Mouse (Mus musculus): ENCODE measurements around the gene Adar. TPM values are rescaled to one million over a fixed set of nuclear protein-coding genes. Genes with fewer than 3 reads are reported as not detected.

The Adar gene
- polyA plus RNA-seq, 1 experiment from 2014 or later: 8.4 TPM

DNA sequence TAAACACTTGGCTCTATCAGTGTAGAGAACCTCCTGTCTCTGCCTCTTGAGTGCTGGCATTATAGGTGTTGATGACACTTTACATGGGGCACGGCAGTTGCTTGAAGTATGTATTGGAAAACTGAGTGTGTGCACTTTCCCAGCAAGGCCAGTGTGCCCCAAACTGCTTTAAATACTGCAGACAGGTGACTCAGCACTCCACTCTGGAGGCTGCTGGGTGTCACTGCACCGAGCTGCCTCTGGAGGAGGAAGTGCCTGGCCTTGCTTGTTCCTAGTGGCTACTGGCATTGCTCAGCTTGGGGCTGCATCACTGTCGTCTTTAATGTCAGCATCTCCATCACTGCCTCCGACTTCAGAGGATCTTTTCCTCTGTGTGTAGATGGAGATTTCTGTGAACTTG is 12.2 kb downstream of the Adar start:
- no peaks in the 10 kb centered on the region for H3K27me3 ChIP-seq (ENCODE audit: control insufficient read depth, insufficient read depth, low read length)
- WGBS: 9% methylated on average over 4 of the region's 4 CpGs
- no peak overlapping the region for H3K4me2 ChIP-seq (ENCODE audit: low read depth, low read length)
- no peak overlapping the region for H3K27ac ChIP-seq (ENCODE audit: low read length)
- no peak overlapping the region for H3K9ac ChIP-seq (ENCODE audit: low read length)
- H3K36me3 ChIP-seq (ENCODE audit: control insufficient read depth, insufficient read depth): no peaks in the 10 kb centered on the region
- no peak overlapping the region for H3K4me3 ChIP-seq (ENCODE audit: low read length)
- H3K9me3 ChIP-seq (replicated peaks; ENCODE audit: control insufficient read depth, low read length): no peaks in the 10 kb centered on the region
- peak; percentile 30; the same call in 1 of the 2 replicates for ATAC-seq (replicated peaks; ENCODE audit: extremely low read depth, insufficient read depth, low FRiP score)
- peaks cover 16% of the 10 kb centered on the region for H3K4me1 ChIP-seq (ENCODE audit: control insufficient read depth, insufficient read depth, low read length)

- Histone ChIP-seq H3K27me3 (ENCODE audit: control insufficient read depth, insufficient read depth, low read length) (no peaks in the 10 kb centered on the region), H3K4me3 (ENCODE audit: low read length) (no peak overlapping the region), H3K4me2 (ENCODE audit: low read depth, low read length) (no peak overlapping the region), H3K27ac (ENCODE audit: low read length) (no peak overlapping the region), H3K9me3 (replicated peaks; ENCODE audit: control insufficient read depth, low read length) (no peaks in the 10 kb centered on the region), H3K9ac (ENCODE audit: low read length) (no peak overlapping the region), H3K4me1 (ENCODE audit: control insufficient read depth, insufficient read depth, low read length) (peaks cover 17% of the 10 kb centered on the region), H3K36me3 (ENCODE audit: control insufficient read depth, insufficient read depth) (no peaks in the 10 kb centered on the region)
- WGBS: 69% methylated on average over 2 of the region's 2 CpGs
- ATAC-seq (replicated peaks; ENCODE audit: extremely low read depth, insufficient read depth, low FRiP score): no peak
These were observed 14.0 kb downstream of the Adar start for GRCm38 (mm10) chr3:89728848-89729247.

DNA sequence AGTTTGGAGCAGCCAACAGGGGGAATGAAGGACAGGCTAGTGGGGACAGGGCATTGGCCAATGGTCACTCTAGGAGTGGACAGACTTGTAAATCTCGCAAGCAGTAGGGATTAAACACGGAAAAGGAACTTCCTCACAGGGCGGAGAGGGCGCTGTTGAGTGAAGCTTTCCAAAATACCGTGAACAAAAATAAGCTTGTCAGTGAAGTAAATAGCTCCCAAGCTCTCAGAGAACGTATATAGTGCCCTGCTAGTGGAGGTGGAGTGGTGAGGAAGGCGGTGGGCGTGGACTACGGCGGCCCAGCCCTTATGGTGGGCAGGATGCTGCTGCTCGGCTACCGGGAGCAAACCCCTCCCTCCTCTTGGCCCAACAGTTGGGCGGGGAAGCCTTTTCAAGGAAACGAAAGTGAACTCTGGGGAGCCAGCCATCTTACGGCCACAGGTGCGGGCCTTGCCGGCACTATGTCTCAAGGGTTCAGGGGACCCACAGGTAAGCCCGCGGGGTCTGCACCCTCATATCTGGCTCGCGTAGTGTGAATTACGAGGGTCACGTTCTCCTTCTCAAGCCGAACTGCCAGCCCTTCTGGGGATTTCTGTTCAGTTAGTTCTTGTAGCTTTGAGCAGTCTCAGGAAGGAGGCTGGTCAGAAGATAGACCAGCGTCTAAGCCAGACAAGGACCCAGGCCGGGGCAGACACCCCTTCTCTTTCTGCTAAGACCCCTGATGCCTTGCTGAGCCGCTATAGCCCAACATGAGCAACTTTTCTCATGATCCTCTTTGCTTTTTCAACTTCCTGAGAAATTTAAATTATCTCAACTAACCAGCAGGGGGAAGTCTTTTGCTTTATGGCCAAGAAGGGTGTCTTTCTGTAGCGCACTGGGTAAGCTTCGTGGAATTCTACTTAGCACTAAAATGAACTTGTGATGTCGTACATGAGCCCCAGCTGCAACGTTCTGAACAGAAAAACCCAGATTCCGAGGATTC is 15.8 kb downstream of the Adar start:
- WGBS: 1% methylated on average over 32 of the region's 32 CpGs
- H3K9ac ChIP-seq (ENCODE audit: low read length): peak overlapping the region; percentile 84
- no peaks in the 10 kb centered on the region for H3K9me3 ChIP-seq (replicated peaks; ENCODE audit: control insufficient read depth, low read length)
- ATAC-seq (replicated peaks; ENCODE audit: extremely low read depth, insufficient read depth, low FRiP score): peak; percentile 92
- H3K27ac ChIP-seq (ENCODE audit: low read length): peak overlapping the region; percentile 87
- H3K4me3 ChIP-seq (ENCODE audit: low read length): peak overlapping the region; percentile 87
- H3K4me2 ChIP-seq (ENCODE audit: low read depth, low read length): peak overlapping the region; percentile 85
- no peaks in the 10 kb centered on the region for H3K27me3 ChIP-seq (ENCODE audit: control insufficient read depth, insufficient read depth, low read length)
- peaks cover 18% of the 10 kb centered on the region for H3K4me1 ChIP-seq (ENCODE audit: control insufficient read depth, insufficient read depth, low read length)
- H3K36me3 ChIP-seq (ENCODE audit: control insufficient read depth, insufficient read depth): no peaks in the 10 kb centered on the region

- no peak overlapping the region for H3K27ac ChIP-seq (ENCODE audit: low read length)
- H3K27me3 ChIP-seq (ENCODE audit: control insufficient read depth, insufficient read depth, low read length): no peaks in the 10 kb centered on the region
- 72% methylated on average over 4 of the region's 4 CpGs for WGBS
- no peak overlapping the region for H3K4me3 ChIP-seq (ENCODE audit: low read length)
- H3K9ac ChIP-seq (ENCODE audit: low read length): no peak overlapping the region
- ATAC-seq (replicated peaks; ENCODE audit: extremely low read depth, insufficient read depth, low FRiP score): no peak
- no peaks in the 10 kb centered on the region for H3K36me3 ChIP-seq (ENCODE audit: control insufficient read depth, insufficient read depth)
- H3K9me3 ChIP-seq (replicated peaks; ENCODE audit: control insufficient read depth, low read length): no peaks in the 10 kb centered on the region
- H3K4me1 ChIP-seq (ENCODE audit: control insufficient read depth, insufficient read depth, low read length): peaks cover 19% of the 10 kb centered on the region
- no peak overlapping the region; the same call in 1 of the 2 replicates for H3K4me2 ChIP-seq (ENCODE audit: low read depth, low read length)
These were observed 17.3 kb downstream of the Adar start for GRCm38 (mm10) chr3:89732091-89732490.

DNA sequence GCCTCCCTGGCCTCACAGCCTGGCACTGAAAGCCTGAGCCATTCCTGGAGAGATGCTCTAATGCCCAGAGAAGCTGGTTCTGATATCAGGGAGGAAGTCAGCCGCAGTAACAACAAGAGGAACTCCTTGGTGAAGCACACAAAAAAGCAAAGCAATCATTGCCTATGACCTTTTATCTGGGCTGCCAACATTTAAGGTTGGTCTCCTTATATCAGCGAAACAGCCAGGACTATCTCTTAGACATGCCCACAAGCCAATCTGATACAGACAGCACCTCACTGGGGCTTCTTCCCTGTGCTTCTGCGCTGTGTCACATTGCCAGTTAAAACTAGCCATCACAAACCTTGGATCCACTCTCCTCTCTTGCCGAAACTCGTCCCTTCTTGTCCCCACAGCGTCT is 23.7 kb downstream of the Adar start:
- WGBS: 90% methylated on average over 6 of the region's 6 CpGs
- ATAC-seq (replicated peaks; ENCODE audit: extremely low read depth, insufficient read depth, low FRiP score): no peak
- H3K4me2 ChIP-seq (ENCODE audit: low read depth, low read length): no peak overlapping the region

GRCm38 (mm10) chr3:89752307-89752706 is 37.5 kb downstream of the Adar start:
- Histone ChIP-seq H3K27ac (ENCODE audit: low read length) (no peak overlapping the region), H3K4me1 (ENCODE audit: control insufficient read depth, insufficient read depth, low read length) (no peaks in the 10 kb centered on the region), H3K4me2 (ENCODE audit: low read depth, low read length) (no peak overlapping the region), H3K9me3 (replicated peaks; ENCODE audit: control insufficient read depth, low read length) (no peaks in the 10 kb centered on the region), H3K27me3 (ENCODE audit: control insufficient read depth, insufficient read depth, low read length) (no peaks in the 10 kb centered on the region), H3K4me3 (ENCODE audit: low read length) (no peak overlapping the region), H3K36me3 (ENCODE audit: control insufficient read depth, insufficient read depth) (peaks cover 25% of the 10 kb centered on the region), H3K9ac (ENCODE audit: low read length) (no peak overlapping the region)
- 30% methylated on average over 1 of the region's 1 CpGs for WGBS
- ATAC-seq (replicated peaks; ENCODE audit: extremely low read depth, insufficient read depth, low FRiP score): no peak

More for the DNA sequence above, 23.7 kb downstream of the Adar start:
- Histone ChIP-seq H3K27ac (ENCODE audit: low read length) (no peak overlapping the region), H3K27me3 (ENCODE audit: control insufficient read depth, insufficient read depth, low read length) (no peaks in the 10 kb centered on the region), H3K4me3 (ENCODE audit: low read length) (no peak overlapping the region), H3K36me3 (ENCODE audit: control insufficient read depth, insufficient read depth) (peaks cover 36% of the 10 kb centered on the region), H3K9ac (ENCODE audit: low read length) (no peak overlapping the region), H3K4me1 (ENCODE audit: control insufficient read depth, insufficient read depth, low read length) (peaks cover 2% of the 10 kb centered on the region; the same call in 1 of the 2 replicates), H3K9me3 (replicated peaks; ENCODE audit: control insufficient read depth, low read length) (no peaks in the 10 kb centered on the region)

- Histone ChIP-seq H3K4me2 (ENCODE audit: low read depth, low read length) (no peak overlapping the region), H3K36me3 (ENCODE audit: control insufficient read depth, insufficient read depth) (peaks cover 13% of the 10 kb centered on the region), H3K9me3 (replicated peaks; ENCODE audit: control insufficient read depth, low read length) (no peaks in the 10 kb centered on the region), H3K4me3 (ENCODE audit: low read length) (no peak overlapping the region), H3K27me3 (ENCODE audit: control insufficient read depth, insufficient read depth, low read length) (no peaks in the 10 kb centered on the region), H3K27ac (ENCODE audit: low read length) (no peak overlapping the region), H3K9ac (ENCODE audit: low read length) (no peak overlapping the region), H3K4me1 (ENCODE audit: control insufficient read depth, insufficient read depth, low read length) (no peaks in the 10 kb centered on the region)
- WGBS: 67% methylated on average over 6 of the region's 6 CpGs
- ATAC-seq (replicated peaks; ENCODE audit: extremely low read depth, insufficient read depth, low FRiP score): no peak
These were observed 40.5 kb downstream of the Adar start for GRCm38 (mm10) chr3:89755283-89755682.

DNA sequence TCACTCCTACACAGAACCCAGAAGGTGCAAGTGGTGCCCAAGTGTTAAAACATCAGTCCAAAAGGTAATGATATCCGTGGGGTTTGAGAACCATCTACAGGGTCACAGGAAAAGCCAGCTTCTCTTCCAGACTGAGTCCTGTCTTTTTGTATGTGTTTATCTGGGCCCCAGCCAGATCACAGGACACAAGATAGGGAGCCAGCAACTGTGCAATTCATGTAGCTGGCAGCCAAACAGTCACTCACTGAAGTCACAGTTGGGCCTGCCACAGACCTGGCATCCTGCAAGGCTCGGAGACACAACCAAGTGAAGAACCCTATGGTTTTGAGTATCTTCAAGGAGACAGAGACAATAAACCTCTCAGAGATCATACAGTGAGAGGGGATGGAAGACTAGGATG is 43.0 kb downstream of the Adar start:
- Histone ChIP-seq H3K27me3 (ENCODE audit: control insufficient read depth, insufficient read depth, low read length) (no peaks in the 10 kb centered on the region), H3K9ac (ENCODE audit: low read length) (no peak overlapping the region), H3K4me1 (ENCODE audit: control insufficient read depth, insufficient read depth, low read length) (no peaks in the 10 kb centered on the region), H3K9me3 (replicated peaks; ENCODE audit: control insufficient read depth, low read length) (no peaks in the 10 kb centered on the region), H3K4me2 (ENCODE audit: low read depth, low read length) (no peak overlapping the region), H3K36me3 (ENCODE audit: control insufficient read depth, insufficient read depth) (no peaks in the 10 kb centered on the region), H3K27ac (ENCODE audit: low read length) (no peak overlapping the region), H3K4me3 (ENCODE audit: low read length) (no peak overlapping the region)
- ATAC-seq (replicated peaks; ENCODE audit: extremely low read depth, insufficient read depth, low FRiP score): no peak
- WGBS: 69% methylated on average over 2 of the region's 2 CpGs

- Histone ChIP-seq H3K4me2 (ENCODE audit: low read depth, low read length) (no peak overlapping the region), H3K9ac (ENCODE audit: low read length) (no peak overlapping the region), H3K4me1 (ENCODE audit: control insufficient read depth, insufficient read depth, low read length) (no peaks in the 10 kb centered on the region; the same call in 1 of the 2 replicates), H3K36me3 (ENCODE audit: control insufficient read depth, insufficient read depth) (no peaks in the 10 kb centered on the region), H3K27ac (ENCODE audit: low read length) (no peak overlapping the region), H3K9me3 (replicated peaks; ENCODE audit: control insufficient read depth, low read length) (no peaks in the 10 kb centered on the region), H3K27me3 (ENCODE audit: control insufficient read depth, insufficient read depth, low read length) (peaks cover 12% of the 10 kb centered on the region), H3K4me3 (ENCODE audit: low read length) (no peak overlapping the region)
- ATAC-seq (replicated peaks; ENCODE audit: extremely low read depth, insufficient read depth, low FRiP score): no peak
- 58% methylated on average over 3 of the region's 3 CpGs for WGBS
These were observed 45.0 kb downstream of the Adar start for GRCm38 (mm10) chr3:89759786-89760185.
